11 mouse cellular contexts compared by ENCODE assay signal in genomic region chr8:94470794-94471193, GRCm38 (mm10).
"Had no signal": no experiment of that assay in that cellular context is flagged by ENCODE, and none has a peak within 500 bp of the region (broad histone marks: within the 10 kb centered on the region; RNA-seq: fewer than 3 reads in every experiment).

No protein-coding gene starts in this region.

- DNase-seq: kidney, postnatal 10 days; kidney, postnatal 4 days; left cerebral cortex, postnatal 4 days; liver, embryonic 13.5 days; lung, adult 18-20 months; right cerebral cortex, postnatal 14 days; thymus, postnatal 14 days had no signal

- H3K27ac ChIP-seq: layer of hippocampus, adult 2 months; limb, embryonic 13.5 days; liver, embryonic 13.5 days; midbrain, embryonic 12.5 days; stomach, embryonic 15.5 days had no signal

- H3K4me3 ChIP-seq: layer of hippocampus, adult 2 months; limb, embryonic 13.5 days; liver, embryonic 13.5 days; midbrain, embryonic 12.5 days; stomach, embryonic 15.5 days had no signal

- H3K4me1 ChIP-seq: limb, embryonic 13.5 days; liver, embryonic 13.5 days; midbrain, embryonic 12.5 days; stomach, embryonic 15.5 days had no signal
